Mouse (Mus musculus): ENCODE measurements around the gene Rgs19.

Rgs19 gene

DNA sequence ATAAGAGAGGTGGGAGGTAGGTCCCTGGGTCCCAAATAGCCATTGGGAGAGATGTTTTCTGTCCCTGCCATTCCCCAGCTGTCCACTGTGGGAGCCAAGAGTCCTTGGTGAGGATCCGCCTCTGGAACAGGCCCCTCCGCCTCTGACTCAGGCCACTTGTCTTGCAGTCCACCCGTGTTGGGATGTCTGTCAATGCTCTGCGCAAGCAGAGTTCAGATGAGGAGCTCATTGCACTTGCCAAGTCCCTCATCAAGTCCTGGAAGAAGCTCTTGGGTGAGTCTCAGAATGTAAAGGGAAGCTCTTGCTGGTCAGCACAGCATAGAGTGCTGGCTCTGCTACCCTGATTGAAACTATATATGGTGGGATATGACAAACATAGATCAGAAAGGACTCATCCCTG is 10.4 kb downstream of the Rgs19 start:
- DNase-seq (ENCODE audit: low read depth, low spot score) = no peak

DNA sequence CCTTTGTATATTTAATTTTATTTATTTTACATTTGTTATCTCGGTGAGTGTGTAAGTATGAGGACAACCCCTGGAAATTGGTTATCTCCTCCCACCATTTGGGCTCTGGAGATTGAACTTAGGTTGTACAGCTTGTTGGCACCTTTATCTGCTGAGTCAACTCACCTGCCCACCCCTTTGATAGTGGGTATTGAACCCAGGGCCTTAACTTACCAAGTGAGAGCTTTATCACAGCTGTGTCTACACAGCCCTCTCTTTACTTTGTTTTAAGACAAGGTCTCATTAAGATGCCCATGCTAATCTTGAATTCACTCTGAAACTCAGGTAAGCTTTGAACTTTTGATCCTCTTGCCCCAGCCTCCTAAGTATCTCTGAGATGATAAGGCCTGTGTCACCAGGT is 11.8 kb downstream of the Rgs19 start:
- no peak for DNase-seq (ENCODE audit: low read depth, low spot score)

DNA sequence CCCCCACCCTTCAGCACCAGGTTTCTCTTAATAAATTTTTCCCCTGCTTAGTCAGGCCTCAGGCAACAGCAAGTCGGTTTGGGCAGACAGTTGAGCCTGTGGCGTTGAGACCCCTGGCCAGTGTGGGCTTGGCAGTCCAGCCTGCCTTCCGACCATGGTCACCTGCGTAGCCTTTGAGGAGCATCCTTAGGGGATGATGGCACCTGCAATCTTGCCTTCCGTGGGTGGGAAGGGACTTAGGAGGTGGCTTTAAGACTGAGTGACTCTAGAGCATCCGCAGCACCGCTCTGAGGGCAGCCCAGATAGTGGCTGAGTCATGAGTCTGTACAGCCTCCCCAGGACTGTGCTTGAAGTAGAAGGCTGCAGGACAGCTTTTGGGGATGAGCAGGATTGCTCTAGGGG is 13.1 kb downstream of the Rgs19 start:
- no peak for DNase-seq (ENCODE audit: low read depth, low spot score)

DNA sequence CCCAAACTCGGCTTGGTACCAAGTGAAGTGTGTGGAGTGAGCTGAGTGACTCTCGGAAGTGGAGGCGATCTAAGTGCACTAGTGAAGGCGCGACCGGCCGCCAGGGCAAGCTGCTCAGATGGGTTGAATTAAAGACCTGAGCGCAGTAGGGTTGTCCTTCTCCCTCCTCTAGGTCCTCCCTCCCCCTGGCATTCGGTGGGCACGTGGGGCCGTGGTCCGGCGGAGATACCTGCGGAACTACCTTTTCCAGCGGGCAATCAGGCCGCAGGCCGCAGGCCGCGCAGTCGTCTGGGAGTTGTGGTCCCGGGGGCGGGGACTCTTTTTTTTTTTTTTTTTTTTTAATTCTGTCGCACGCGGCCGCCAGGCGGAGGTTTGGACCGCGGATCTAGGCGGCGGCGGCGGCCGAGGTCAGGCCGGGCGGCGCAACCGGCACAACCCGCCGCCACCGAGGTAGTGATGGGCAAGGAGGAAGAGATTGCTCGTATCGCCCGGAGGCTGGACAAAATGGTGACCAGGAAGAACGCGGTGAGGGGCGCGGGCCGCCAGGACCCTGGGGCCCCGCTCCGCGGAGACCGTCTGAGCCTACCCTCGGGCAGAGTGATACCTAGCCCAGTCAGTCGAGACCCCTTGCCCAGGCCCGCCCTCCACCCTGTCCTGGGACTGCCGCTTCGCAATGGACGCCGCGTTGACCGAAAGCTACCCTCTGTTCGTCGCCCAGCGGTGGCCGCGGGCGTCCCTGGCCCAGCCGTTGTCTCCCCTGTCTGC is 13.6 kb downstream of the Rgs19 start, which contains the start of gene Tcea2:
Gene Tcea2 (plus strand): TSS at position 360 of the 765 bp plus-strand sequence.
- DNase-seq (ENCODE audit: low read depth, low spot score) = no peak

DNA sequence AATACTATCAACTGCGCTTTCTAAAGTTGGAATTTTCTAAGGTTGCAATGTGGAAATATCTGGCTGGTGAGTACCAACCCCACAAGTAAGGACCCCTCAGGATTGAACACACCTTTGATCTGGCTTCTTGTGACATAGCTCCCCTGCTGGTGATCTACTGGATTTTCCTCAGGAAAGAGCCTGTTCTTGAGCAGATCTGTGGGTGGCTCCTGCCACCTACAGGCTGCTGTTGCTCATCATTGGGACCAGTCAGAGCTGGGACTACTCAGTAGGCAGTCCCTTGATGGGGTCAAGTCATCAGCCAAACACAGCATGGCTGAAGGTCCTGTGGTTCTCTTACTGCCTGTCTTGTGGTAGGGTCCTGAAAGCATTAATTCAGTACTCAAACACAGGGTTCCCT is 15.0 kb downstream of the Rgs19 start:
- DNase-seq (ENCODE audit: low read depth, low spot score) = peak; percentile 81

DNA sequence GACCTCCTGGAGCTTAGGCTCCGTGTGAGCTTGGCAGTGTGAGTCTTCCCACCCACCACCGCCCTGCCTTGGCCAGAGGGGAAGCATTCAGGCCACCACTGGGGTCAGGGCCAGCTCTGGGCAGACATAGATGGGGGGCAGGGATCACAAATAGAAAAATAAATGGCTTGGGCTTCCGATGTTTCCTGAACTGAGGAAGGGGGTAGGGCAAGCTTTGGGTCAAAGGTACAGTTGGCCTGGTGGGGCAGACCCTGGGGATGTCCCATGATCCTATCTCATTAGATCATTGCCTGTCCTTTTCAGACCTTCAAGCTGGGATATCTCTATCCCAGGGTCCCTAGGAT is 16.1 kb downstream of the Rgs19 start:
- DNase-seq (ENCODE audit: low read depth, low spot score) = no peak

DNA sequence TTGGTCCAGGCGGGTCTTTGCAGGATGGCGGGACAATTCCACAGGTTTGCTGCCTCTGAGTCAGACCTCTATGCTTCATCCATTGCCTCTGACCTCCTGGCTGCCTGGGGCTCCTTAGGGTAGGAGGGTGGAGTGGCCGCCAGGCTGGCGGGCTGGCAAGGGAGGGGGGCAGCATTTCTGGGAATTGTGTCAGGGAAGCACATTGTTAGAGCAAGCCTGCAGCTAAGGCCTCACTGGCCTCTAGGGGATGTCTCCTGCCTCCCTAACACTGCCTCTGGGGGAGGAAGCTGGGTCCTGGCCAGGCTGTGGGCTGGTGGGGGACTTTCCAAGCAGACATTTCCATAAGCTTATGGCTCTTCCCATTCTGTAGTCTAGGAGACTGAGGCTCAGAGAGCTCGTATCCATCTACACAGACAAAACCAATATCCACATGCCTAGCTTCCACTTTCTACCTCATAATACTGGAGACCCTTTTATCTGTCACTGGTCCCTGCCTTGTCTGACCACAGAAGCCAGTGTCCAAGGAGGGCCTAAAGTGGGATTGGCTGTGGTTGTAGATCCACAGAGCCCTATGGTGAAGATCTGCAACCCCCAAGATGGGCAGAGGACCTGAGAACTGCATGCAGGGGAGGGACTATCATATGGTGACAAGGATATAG is 16.6 kb downstream of the Rgs19 start:
- no peak for DNase-seq (ENCODE audit: low read depth, low spot score)

DNA sequence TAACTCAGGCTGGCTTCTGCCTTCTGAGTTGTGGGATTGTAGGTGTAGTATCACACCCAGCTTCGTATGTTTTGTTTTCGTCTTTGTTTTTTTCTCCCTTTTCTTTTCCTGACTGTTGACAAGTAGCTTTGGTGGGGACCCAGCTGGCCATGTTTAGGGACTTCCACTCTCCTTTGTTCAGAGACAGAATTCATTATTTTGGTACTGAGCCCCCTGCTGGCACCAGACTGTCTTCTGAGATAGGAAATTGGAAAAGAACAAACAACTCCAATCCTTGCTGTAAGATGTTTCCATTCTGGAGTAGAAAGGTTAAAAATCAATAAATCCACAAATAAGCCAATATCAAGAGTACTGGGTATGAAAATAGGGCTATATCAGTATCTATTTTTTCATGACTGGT is 17.4 kb downstream of the Rgs19 start:
- no peak for DNase-seq (ENCODE audit: low read depth, low spot score)

DNA sequence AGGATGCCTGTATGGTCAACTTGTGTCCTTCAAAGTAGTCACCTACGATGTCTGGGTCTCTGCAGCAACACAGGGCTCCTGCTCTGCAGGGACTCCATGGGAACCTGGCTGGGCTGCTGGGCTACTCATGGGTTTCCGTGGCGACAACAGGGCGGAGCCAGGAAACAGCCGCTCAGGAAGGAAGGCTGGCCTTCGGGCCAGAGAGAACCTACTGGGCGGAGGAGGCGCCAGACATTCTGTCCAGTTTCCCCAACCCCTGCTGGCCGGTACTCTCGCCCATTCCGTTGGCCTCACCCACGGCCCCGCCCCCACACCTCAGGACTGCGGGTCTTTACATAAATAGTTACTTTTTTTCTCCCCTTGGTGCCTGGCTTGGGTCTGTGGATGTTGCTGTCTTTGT is 18.3 kb downstream of the Rgs19 start:
- DNase-seq (ENCODE audit: low read depth, low spot score) = no peak

DNA sequence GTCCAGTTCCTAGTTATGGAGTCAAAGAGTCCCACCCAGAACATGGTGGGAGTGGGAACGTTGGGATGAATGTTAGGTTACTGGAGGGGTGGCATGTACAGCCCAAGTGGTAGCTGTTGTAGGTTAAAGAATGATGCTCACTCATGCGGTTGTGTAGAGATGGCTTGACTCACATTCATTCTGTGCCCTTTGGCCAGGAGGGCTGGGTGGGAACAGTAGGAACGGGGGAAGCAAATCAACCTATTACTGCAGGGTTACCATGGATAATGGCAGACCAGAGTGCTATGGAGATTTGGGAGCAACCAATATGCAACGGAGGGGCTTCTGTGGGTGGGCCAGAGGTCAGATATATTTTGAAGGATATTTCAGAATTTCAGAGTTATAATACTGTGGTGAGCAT is 18.8 kb downstream of the Rgs19 start:
- no peak for DNase-seq (ENCODE audit: low read depth, low spot score)

DNA sequence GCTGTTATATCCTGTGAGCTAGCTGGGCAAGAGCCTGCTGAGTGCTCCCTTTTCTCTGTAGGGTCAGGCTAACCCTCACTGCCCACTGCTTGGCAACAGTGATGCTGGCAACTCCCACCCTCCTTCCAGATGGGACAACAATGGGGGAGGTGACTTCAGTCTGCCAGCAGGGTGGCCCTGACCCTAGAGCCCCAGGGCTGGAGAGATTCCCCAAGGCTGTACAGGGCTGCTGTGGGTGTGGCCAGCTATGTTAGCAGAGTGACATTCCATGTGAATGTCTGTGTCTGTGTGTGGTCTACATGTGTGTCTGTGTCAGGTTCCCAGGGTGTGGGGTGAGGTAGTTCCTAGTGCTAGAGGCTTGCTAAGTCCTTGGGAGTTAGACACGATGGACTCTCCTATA is 20.3 kb downstream of the Rgs19 start:
- no peak for DNase-seq (ENCODE audit: low read depth, low spot score)

DNA sequence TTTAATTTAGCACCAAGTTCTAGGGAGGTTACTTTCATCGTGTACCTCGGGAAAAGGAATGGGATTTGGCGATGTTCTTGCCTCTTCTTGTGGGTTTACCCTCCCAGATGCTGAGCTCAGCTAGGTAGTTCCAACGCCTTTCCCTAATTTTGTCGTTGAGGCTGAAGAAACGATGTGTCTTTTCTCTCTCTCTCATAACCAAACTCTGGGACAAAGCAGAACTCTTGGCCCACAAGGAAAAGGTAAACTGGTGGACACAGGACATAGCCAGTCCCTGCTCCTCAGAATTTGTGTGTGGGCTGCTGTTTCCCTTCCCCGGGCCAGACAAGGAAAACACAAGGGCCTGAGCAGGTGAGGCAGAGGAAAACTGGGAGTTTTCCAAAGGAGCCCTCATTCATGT is 21.8 kb downstream of the Rgs19 start:
- DNase-seq (ENCODE audit: low read depth, low spot score) = no peak

DNA sequence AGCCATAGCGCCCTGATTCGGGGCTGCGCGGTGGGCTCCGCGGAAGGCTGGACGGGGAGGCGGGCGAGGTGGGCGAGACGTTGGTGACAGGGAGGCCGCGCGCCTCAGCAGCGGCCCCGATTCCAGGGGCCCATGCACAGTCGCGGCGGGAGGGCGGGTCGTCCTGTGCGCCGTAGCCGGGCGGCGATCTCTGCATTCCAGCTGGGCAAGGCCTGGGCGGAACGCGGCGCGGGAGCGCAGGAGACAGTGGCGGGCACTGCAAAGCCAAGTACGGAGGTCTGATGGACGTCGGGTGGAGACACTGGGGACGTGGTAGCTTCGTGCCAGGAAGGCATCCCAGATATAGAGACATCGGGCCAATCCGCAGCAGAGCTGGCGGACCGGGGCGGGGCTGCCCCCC is 22.5 kb downstream of the Rgs19 start, which contains the start of gene Sox18:
Gene Sox18 (minus strand): TSS at position 315 of the 400 bp plus-strand sequence.
- no peak for DNase-seq (ENCODE audit: low read depth, low spot score)

DNA sequence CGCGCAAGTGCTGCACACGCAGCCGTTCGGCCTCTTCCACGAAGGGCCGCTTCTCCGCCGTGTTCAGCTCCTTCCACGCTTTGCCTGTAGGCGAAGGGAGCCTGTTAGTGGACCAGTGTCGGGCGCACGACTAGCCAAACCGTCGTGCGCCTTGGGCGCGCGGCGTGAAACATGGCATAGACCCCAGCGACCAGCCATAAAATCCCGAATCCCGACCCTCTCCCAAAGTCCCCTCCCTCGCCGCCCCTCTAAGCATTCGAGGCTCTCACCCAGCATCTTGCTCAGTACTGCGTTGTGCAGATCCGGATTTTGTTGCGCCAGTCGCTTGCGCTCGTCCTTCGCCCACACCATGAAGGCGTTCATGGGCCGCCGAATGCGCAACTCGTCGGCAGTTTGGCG is 22.9 kb downstream of the Rgs19 start:
- no peak for DNase-seq (ENCODE audit: low read depth, low spot score)

DNA sequence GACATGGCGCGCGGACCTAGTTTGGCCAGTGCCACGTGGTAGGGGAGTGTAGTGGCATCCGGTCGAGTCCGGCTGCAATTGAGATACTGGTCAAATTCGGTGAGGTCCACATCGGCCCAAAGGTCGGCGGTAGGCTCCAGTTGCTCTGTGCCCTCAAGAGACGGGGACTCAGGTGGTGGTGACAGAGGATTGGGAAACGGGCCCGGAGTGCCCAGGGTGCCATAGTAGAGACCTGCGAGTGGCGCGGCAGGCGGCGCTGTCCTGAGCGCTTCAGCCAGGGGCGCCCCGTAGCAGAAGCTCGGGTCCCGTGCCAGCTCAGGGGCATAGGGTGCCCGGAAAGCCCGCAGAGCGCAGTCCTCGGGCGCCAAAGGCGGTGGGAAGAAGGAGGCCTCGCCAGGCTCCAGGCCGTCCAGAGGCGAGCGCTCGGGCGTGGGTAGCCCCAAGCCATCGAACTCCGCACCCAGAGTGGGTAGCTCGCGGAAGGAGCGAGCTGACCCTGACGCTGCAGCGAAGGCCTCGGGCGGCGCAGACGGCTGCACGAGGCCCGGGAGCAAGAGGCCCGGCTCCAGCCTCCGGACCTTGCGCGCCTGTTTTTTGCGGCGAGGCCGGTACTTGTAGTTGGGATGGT is 23.4 kb downstream of the Rgs19 start:
- no peak for DNase-seq (ENCODE audit: low read depth, low spot score)

DNA sequence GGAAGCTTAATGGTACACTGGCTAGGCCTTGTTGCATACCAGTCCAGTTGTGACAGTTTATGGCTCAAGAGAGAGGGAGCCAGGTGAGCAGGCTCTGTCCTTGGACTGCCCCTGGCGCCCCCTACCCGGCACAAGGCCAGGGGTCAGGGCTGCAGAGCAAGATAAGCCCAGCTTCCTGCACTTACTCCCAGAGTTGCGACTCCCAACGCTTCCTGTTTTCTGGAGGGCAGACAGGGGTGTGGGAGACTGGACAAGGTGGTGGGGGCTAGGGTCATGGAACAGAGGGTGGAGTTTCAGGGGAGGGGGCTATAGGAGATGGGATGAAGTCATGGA is 30.5 kb downstream of the Rgs19 start:
- DNase-seq (ENCODE audit: low read depth, low spot score) = no peak

DNA sequence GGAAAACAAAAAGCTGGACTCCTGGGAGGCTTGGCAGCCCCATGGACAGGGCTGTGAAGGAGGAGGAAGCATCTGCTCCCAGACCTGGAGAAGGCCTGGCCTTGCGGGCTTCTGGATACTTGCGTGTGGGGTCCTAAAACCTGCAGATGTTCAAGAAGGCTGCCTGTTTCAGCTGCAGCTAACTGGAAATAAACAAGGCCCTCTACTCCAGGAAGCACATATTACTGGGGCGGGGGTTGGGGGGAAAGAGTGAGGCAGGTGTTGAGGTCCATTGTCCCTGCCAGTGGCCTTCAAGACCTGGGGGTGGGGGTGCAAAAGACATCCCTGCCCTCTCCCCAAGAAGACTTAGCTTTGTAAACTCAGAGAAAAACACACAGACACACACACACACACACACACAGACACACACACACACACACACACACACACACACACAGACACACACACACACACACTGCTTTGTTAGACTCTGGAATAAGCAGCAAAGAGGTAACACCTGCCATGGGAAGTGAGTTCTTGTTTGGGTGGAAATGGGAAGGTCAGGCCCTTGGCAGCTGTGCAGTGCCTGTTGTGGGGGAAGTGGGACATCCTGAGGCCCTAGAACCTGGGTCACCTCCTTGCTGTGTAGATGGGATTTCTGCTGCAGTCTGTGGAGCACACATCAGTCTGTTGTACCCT is 31.0 kb downstream of the Rgs19 start:
- no peak for DNase-seq (ENCODE audit: low read depth, low spot score)

DNA sequence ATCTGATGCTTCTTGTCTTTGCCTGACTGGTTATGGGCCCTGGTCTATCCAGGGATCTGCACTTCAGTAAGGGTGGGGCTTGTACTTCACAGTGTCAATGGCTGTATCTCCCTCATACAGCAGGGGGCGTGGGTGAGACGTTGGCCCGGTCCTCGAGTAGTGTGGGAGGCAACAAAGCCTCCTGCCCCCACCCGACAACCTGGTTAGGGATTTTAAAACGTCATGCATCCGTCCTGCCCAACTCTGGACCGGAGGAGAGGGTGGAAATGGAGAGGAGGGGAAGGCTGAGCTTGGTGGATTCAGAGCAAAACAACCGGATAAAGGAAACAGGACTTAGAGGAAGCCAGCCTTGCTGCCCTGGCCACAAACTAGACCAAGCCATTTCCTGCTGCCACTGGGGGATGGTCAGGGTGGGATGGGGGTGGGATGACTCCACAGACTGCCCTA is 34.1 kb downstream of the Rgs19 start:
- DNase-seq (ENCODE audit: low read depth, low spot score) = peak; percentile 67

DNA sequence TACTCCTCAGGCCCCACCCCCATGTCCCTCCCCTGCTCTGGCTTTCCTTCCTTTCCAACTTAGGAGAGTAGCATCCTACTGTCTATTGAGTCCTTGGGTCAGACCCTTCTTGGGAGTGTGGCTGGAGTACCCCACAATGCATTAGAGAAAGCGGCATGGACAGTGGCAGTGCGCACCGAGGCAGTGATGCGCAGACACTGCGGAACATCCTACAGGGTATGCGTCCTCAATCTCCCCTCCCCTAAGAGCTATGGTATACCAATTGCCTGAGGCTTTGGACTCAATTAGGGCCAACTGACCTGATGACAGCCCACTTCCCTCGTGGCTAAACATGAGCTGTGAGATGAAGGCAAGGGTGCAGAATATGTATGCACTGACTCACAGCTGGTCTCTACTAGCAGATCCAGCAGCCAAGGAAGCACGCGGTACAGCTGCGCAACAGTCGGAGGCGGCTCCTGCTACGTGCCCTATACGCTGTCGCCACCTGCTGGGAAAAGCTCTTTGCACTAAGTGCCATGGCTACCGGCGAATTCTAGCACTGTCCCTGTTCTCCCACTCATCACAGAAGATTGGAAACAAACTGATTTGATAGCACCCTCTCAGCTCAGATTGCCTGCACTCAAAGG is 34.7 kb downstream of the Rgs19 start:
- DNase-seq (ENCODE audit: low read depth, low spot score) = no peak

DNA sequence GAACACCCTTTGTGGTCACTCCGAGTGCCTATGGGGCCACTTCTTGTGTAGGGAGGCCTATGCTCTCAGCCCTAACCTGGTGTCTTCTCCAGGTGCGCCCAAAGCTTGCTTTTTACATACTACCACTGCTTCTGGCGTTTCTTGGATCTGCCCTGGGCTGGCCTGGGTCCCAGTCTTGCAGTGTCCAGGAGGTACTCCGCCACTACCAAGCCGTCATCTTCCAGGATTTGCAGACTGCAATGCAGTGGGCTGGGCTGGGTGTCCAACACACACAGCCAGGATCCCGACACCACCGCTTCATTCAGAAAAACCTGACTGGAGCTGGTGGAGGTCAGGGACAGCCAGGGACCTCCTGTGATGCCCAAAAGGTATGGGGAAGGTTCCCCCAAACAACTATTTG is 35.2 kb downstream of the Rgs19 start:
- DNase-seq (ENCODE audit: low read depth, low spot score) = no peak

DNA sequence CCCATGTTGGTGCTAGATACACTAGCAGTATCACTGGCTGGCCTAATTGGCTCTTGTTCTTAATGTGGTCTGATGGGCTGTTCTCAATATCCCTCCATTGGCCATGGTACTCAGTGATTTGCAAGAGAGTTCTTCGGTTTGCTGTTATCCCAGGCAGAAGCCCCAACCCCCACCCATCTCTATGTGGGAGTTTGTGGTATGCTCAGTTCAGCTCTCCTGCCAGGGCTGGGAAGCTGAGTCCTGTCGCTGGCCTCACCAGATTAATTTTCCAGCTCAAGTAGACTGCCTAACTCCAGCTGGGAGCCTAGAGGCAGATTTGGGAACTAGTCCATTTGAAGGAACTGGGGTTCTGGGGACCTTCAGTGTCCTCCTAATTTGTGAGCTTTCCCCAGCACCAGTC is 36.3 kb downstream of the Rgs19 start:
- DNase-seq (ENCODE audit: low read depth, low spot score) = no peak

DNA sequence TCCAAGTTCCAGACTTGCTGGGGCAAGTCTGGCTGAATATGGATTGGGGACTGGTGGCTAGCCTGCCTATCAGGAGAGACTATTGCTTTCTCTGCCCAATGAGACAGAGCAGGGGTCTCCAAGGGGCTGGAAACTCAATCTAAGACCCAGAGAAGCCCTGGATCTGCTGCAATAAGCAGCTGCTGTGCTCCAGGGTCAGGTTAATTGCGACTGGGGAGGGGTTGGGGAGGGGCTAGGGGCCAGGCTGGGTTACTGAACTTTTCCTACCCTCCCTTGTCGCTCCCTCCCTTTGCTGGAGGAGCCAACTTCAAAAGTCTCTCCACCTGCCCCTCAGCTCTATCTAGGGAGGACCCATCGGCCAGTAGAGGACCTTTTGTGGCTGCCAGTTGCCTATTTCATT is 37.0 kb downstream of the Rgs19 start, which contains the start of gene Gm29797:
Gene Gm29797 (plus strand): TSS at position 301 of the 400 bp plus-strand sequence.
- no peak for DNase-seq (ENCODE audit: low read depth, low spot score)

Data from telencephalon, adult 2 months (tissue).